Mouse (Mus musculus) adipocyte (in vitro differentiated cells): ENCODE measurements at regions not wholly inside any gene's neighbourhood (a gene's known extent, or its start where the extent isn't known, plus 50 kb on each side); places are given as distances from the start of the nearest gene placed in this dataset.

Experiments
- DNase-seq: peaks from one replicate; pipeline ENCODE4 v3.0.0-alpha.2; 2016; ENCODE audit warnings: low spot score

DNA sequence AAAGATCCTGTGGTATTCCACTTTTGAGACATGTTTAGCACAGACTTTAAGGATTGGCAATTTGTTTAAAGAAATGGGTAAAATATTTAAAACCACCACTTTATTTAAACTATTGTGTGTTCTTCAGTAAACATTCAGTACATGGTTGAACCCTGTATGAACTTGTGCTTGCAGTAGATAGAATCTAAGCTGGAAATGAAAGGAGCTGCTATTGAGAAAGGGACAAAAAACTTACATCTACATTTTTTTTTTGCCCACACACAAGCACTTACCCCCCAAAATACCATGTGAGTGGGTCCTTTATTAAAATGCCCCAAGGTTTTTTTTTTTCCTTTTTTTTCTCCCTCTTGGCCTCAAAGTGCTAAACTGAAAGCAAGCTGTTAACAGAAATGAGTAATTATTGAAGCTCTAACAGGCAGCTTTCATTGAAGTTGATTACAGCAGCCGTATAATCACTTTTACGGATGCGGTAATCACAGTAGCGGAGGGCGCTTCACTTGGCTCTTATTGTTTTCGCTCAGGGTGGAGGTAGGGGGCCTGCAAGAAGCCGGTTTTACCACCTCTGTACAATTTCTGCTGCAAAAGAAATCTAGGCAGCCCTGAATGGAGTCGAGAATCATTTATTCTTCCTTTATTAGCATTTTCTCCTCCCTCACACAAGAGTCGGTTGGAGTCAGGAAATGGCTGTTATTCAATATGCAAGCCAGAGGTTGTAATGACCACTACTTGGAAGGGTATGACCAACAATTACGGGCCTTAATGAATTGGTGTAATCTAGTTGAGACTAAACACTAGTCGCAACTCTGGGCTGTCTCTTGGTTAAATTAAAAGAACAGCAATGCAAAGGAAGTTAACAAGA lies 257.7 kb downstream of the Lmo4 start:
- no peak for DNase-seq

GRCm38 (mm10) chr3:143939068-143939709 lies 265.8 kb downstream of the Lmo4 start:
- no peak for DNase-seq

DNA sequence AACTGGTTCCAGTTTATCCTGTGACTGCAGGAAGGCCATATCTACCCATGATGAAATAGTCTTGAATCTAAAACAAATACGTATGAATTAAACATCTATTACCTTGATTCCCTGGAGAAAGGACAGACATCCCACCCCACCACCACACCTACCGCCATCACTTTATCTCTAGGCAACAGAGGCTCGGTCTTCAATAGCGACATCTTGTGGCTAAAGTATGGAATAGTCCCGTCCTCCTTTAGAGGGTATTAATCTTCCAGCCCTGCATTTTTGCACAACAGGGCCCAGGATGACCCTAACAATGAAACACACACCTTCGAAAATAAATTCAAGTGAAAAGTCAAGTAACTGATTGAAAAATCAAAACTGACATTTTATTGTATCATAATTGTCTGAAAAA lies 279.7 kb downstream of the Lmo4 start:
- DNase-seq = no peak

GRCm38 (mm10) chr3:143919744-143920143 lies 285.3 kb downstream of the Lmo4 start:
- DNase-seq = no peak

- DNase-seq = no peak
These were observed 290.4 kb downstream of the Lmo4 start for GRCm38 (mm10) chr3:143914341-143915217.

DNA sequence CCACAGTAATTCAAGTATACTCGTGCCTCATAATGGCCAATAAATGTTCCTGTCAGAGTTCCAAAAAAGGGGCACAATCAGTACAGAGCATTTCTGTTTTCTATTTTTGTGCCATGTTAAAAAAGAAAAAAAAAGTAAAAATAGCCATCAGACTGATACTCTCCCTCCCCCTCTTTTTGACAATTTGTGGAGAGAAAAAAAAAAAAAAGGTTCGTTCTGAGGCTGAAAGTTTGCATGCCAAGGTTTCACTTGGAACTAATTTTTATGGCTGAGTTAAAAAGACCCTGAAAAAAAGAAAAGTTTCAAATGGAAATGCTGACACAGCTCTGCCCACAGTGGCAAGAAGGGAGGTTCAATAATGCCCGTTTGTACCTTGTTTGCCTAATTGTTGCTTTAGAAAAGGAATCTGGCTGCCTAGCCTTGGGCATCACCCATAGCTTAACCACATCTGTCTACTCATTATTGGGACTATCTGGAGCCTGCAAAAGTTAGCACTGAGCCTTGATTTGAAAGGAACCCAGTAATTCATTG lies 291.9 kb downstream of the Lmo4 start:
- no peak for DNase-seq

DNA sequence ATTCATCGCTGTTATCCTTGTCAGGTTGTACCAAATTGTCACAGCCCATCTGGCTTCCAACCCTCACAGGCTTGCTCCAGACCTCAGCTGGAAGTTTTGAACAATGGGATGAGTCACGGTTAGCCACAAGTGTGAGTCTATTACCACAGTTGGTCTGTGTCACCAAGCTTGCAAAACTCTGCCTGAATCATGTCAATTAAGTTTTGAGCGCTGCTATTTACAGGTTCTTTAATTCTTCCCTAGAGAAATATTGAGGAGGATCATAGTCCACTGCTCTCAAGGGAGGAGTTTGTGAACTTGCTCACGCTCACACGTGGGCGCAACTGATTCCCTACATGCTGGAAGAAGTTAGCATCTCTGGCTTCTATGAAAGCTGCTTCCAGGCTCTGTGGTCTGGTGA lies 292.6 kb downstream of the Lmo4 start:
- DNase-seq = peak; percentile 26

DNA sequence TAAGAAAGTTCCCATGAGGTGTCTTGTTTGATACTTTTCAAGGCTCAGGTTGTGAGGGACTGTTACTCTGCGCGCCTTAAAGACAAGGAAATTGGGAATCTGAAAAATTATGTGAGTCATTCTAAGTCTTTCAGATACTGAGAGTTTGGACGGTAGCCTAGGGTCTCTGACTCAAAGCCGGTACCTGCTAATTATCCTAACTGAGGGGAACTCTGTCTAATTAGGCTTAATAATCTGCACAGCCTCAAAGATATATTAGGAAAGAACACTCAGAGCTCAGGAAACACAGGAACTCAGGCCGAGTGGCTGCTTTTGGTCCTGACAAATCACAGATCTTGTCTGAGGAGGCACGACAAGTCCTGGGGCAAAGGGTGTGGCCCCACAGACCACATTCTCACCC lies 295.7 kb downstream of the Lmo4 start:
- no peak for DNase-seq

DNA sequence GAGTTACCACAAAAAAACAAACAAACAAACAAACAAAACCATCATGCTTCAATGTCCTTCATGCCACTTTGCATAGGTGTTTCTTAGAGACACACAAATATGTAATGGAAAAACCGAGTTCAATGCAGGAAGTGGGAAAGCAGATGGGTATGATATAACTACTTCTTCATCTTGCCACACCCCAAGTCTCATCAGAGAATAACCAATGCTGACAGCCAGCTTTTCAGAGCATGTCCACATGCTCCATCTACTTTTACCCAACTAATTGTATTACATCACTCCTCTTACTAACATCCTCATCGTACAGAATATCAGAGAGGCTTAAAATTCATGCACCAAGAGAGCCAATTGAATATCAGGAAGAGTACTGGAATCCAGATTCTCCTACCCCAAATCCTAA lies 301.6 kb downstream of the Lmo4 start:
- DNase-seq = no peak

GRCm38 (mm10) chr3:143880813-143881212 lies 324.2 kb downstream of the Lmo4 start:
- no peak for DNase-seq

DNA sequence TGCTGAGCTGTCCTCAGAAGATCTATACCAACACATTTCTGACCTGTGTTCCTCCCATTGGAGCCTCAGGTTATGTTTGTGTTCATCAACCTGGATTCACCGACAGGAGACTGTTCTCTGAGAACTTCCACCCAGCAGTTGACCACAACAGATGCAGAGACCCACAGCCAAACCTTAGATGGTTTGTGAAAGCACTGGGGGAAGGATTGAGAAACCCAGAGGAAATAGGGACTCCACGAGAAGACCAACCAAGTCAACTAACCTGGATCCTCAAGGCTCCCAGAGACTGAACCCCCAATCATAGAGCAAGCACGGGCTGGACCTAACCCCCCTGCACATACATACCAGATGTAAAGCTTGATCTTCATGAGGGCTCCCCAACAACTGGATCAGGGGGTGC lies 331.1 kb downstream of the Lmo4 start:
- DNase-seq = no peak

GRCm38 (mm10) chr3:143866521-143866920 lies 338.5 kb downstream of the Lmo4 start:
- no peak for DNase-seq

DNA sequence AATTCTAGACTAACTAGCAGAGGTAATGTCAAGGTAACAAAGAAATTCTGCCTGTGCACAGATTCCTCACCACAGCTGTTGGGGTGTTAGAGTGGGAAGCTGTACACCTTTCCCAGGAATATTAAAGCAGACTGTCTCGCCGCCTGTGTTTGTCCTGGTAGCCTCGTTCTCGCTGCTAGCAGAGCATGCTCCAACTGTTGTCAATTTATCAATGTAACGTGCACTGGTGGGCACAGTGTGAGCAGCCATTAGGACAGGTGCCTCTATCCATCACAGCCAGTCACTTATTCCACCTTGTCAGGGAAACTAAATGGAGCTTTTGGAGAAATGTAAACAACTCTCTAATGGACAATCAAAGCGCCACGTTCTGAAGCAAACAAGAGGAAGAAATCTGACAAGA lies 339.4 kb downstream of the Lmo4 start:
- no peak for DNase-seq

GRCm38 (mm10) chr3:143864490-143864889 lies 340.5 kb downstream of the Lmo4 start:
- DNase-seq = no peak

DNA sequence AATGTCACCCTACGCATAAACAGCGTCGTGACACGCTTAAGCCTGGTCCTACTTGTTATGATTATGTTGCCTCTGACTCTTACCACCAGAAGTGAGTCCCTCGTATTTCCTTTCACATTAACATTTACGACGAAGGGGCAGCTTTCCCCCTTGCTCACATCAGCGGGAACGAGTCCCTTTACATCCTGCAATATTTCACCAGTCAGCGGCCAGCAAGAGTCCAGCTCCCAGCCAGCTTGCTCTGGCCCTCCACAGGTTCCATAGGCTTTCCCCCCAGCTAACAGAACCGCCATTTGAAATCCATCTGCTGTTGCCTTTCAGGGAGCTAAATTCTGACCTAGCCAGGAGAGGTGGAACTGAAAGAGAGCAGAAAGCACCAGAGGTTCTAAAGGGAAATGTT lies 342.5 kb downstream of the Lmo4 start:
- no peak for DNase-seq

DNA sequence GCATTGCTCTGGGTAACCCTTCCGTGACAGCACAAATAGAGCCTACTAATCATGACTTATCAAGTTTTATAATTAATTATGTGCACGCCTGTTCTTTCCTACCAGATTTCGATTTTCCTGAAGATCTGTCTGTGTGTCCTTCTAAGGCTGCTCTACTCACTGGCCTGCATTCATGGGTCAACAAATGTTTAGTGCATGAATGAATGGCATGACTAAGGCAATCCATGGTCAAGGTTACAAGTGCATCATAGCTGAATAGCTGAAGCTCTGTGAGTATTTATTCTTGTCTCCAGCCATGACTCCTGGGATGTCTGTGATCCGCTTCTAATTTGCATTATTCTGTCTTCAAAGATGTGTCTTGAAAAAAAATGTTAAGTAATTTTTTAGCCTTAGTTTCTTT lies 343.2 kb downstream of the Lmo4 start:
- no peak for DNase-seq

DNA sequence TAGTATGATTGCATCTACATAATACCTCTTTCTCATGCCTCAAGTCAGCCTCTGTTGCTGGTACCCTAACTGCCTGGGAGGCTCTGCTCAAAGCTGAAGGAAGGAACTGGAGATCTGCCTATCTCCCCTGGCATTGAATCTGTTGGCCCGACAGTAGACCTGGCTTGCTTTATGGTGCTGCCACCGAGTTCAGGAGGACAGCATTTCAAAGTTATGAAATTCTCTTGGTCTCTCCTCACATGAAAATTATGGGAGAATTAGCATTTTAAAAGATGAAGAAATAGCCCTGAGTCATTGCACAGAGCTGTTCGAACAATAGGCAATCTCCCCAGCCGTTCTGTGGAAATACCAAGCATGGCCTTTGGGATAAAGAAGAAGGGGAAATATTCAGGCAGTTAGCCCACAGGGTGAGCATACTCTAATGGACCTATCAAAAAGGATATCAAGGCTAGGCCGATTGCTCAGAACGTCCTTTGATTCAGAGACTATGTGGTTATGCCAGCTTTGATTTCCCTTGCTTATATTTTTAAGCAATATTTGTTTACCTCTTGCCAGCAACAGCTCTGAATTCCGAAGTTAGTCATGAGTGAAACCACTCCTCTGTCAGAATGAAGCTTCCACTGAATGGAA lies 369.3 kb downstream of the Lmo4 start:
- peak; percentile 37 for DNase-seq

DNA sequence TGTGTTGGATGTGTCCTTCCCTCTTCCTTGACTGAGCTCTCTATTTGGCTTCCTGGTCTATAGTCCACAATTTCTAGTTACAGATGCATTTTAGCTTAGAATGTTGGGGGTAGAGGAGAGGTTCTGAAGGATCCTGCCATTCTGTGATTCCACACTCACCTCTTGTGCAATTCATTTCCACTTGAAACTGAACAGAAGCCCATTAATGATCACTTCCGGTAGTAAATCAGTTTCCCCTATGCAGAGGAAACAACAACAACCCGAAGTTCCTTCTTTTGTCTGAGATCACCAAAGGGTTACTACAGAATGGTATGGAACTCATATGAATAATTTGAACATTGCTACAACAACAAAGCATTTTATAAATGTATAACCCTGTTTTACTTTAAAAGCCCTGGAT lies 370.3 kb downstream of the Lmo4 start:
- no peak for DNase-seq

DNA sequence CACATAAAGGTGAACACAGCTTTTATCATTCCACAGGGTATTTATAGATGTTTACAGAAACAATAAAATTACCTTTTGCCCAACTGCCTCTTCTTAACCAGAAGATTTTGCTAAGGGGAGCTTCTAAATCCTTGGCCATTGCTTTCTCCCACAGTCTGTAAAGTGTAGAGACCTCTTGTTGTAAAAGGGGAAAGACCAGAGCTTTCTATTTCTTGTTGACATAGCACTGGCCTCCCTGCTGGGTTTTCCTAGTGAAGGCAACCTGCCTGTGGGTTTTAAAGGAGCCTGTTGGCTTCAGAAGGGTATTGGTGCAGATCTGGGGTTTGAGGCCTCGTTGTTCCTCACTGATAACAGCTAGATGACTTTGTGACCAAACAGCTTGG lies 381.6 kb downstream of the Lmo4 start:
- DNase-seq = no peak

DNA sequence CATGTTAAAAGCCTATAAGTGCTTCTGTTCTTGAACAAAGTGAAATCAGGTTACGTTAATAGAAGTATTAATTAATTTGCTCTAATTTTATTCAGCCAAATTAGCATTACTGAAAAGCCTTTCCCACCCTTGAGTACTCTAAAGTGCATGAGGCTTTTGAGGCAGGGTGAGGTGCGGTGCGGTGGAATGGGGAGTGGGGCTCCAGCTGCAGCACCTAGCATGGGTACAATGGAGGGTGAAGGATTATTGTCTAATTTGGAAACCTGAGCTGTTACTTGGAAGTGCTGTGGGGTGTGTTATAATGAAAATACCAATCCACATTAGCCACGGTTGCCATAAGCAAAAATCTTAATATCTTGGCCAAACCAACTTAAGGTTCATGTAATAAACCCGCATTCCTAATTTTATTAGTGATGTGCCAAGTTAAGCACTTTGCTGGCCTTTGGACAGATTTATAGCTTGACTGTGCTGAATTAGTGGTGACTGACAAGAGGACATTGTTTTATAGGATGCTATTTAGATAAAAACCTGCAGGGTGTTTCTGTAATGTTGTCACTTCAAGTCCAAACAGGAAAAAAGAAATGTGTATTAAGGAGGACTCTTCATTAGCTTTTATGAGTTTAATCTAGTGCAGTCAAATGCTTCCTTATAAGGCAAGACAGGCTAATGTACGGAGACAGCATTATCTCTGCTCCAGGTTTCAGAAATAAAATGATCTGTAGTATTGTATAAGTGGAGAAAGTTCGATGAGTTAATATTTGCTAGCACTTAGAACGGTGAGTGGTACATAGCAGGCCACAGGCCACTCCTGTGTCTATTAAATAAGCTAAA lies 382.2 kb downstream of the Lmo4 start:
- no peak for DNase-seq

- DNase-seq = peak; percentile 30
These were observed 397.5 kb downstream of the Lmo4 start for GRCm38 (mm10) chr3:143807544-143807943.
